Mouse (Mus musculus) spleen, adult 10 weeks (tissue): ENCODE measurements around the gene Rxrb. TPM values are rescaled to one million over a fixed set of nuclear protein-coding genes. Genes with fewer than 3 reads are reported as not detected.

Experiments used
- polyA plus RNA-seq: library from polyadenylated mRNA; stranded (reverse); fragments of 350-450 nt; fragmentation: Illumina TruSeq; extraction: RNeasy Lipid Tissue Mini Kit (QIAGEN cat#74804); gene quantifications from one replicate; pipeline ENCODE4 v1.2.3, GENCODE M21; 2015; ENCODE audit warnings: low replicate concordance; ENCODE audit not compliant: insufficient read depth

Gene Rxrb
- 24.2 TPM for polyA plus RNA-seq

DNA sequence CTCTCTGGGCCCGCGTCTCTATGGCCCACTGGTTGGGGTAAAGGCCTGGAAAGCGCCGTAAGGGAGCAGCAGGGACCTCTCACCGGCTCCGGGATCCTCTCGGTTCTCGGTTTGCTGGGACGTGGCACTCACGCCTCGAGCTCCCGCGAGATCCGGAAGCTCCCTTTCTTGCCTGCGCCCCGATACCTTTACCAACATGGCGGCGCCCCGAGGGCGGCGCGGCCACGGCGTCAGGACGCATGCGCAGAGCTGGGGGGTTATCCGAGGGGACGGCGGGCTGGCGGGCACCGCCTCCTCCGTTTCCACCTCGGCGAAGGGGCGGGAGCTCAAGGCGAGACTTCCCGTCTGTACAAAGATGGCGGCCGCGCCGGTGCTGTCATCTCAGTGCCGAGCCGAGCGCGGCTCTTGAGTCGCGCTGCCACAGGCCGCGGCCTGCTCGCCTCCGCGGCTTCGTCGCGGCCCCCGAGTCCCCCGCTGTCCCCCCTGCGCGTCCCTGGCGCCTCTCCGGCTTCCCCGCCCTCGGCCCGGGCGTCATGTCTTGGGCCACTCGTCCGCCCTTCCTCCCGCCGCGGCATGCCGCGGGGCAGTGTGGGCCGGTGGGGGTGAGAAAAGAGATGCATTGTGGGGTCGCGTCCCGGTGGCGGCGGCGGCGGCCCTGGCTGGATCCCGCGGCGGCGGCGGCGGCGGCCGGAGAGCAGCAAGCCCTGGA, at the start of gene Rxrb, which contains the start of gene Slc39a7:
Gene Rxrb, plus strand, starts transcription at position 348 of the 709 bp plus-strand sequence.
Gene Slc39a7, minus strand, starts transcription at position 218 of the 709 bp plus-strand sequence.

DNA sequence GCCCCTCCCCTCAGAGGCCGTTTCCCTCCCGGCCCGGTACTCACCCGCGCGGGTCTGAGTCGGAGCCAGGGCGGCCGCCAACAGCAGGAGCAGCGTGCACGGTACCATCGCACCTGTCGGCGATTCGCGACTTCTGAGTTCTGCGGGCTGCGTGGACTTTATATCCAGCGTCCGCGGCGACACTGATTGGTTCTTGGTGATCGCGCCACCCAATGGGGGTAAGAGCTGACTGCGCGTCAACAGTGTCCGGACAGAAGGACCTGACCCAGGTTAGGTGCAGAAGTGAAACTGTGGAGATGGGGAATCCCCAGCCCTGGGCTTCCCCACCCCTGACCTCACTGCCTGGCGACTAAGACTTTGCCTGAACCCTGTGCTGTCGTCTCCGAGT, 31.5 kb upstream of the Rxrb start, which contains the start of gene H2-K1:
Gene H2-K1, minus strand, starts transcription at position 198 of the 388 bp plus-strand sequence.

DNA sequence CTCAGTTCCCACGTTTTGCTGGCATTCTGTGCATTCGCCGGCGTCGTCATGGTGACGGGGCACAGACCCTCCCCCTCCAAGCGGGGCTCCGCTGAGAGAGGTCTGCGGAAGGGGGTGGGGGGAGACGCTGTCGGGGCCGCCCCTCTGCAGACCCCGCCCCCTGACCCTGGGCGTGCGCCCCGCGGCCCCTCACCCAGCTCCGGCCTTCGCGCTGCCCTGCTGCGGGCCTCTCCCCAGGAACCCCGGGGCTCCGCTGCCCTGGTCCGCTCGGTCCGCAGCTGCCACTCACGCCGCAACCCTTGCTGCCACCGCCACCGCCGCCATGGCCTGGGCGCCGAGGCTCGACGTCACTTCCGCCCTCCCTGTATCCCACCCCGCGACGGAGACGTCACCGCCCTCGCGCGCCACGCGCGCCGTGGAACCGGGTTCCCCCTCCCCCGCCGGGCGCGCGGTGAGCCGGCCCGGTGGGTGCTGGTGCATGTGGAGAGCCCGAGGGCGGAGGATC, 7.2 kb upstream of the Rxrb start, which contains the start of gene Ring1:
Gene Ring1, minus strand, starts transcription at position 364 of the 505 bp plus-strand sequence.

DNA sequence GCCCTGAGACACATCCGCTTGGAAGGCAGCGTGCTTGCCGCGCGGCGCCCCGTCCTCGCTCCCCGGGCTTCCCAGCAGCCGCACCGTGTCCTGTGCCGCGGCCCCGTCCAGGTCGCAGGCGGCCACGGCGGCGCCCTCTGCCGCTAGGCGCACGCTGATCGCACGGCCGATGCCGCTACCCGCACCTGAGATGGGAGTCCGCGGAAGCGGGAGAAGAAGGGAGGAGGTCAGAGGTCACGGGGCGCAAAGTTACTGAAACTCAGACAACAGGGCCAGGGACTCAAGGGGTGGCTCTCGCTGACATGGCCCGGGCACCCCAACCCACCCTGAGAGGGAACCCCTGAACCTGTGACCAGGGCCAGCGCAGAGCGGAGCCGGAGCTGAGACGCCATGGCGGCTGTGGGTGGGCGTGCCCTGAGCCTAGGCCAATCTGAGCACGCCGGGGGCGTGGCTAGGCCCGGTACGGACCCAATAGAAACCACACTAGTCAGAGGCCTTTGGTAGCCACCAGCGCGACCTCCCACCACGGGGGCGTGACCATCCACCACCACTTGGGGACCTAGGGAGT, 3.9 kb upstream of the Rxrb start, which contains the start of gene H2-Ke6:
Gene H2-Ke6, minus strand, starts transcription at position 405 of the 568 bp plus-strand sequence.

DNA sequence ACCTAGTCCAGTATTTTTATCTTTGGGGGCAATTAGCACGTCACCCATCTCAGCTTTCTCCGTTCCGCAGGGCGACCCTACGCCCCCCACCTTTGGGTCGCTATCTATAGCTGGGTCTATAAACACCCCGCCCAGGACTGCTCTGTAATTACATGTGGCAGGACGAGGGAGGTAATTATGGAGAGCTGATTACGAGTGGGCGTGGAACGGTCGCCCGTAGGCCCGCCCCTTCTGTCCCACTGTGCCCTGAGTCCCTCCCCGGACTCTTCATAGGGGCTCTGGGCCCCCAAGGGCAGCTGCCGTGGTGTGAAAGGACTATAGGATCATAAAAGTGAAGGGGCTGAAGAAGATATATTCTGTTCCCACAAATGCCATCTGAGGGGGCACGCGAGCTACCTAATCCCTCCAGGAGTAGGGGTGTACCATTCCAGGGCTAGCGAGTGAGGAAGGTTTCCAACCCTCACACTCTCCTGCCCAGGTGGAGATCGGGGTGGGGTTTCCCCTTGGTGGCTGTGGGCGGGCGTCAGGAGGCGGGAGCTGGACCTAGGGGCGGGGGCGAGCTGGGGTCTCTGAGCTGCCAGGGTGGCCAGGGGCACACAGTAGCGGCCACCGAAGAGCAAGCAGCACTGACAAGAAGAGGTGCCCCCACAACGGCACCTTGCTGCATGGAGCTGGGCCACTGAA, 7.4 kb downstream of the Rxrb start, which contains the start of gene Col11a2:
Gene Col11a2, plus strand, starts transcription at position 560 of the 684 bp plus-strand sequence.

Other genes starting within 250 kb of the Rxrb start
- 11.1 TPM for gene Angptl4, start 250.0 kb upstream of the Rxrb start, polyA plus RNA-seq
- gene Kank3, start 221.3 kb upstream of the Rxrb start, polyA plus RNA-seq = 53.6 TPM
- 1,152 TPM for gene Rps28, start 207.2 kb upstream of the Rxrb start, polyA plus RNA-seq
- 55.2 TPM for gene Ndufa7, start 207.2 kb upstream of the Rxrb start, polyA plus RNA-seq
- gene Cd320, start 188.7 kb upstream of the Rxrb start, polyA plus RNA-seq = 5.0 TPM
- not detected for gene Gm7029, start 158.0 kb upstream of the Rxrb start, polyA plus RNA-seq
- 5.8 TPM for gene Kifc1, start 141.2 kb upstream of the Rxrb start, polyA plus RNA-seq
- gene Platr17, start 126.7 kb upstream of the Rxrb start, polyA plus RNA-seq = 1.5 TPM
- gene Daxx, start 122.4 kb upstream of the Rxrb start, polyA plus RNA-seq = 39.7 TPM
- gene Tapbp, start 115.9 kb upstream of the Rxrb start, polyA plus RNA-seq = 143 TPM
- 10.6 TPM for gene Zbtb22, start 115.9 kb upstream of the Rxrb start, polyA plus RNA-seq
- gene Rgl2, start 102.3 kb upstream of the Rxrb start, polyA plus RNA-seq = 55.9 TPM
- gene Pfdn6, start 91.5 kb upstream of the Rxrb start, polyA plus RNA-seq = 50.2 TPM
- gene Wdr46, start 91.2 kb upstream of the Rxrb start, polyA plus RNA-seq = 6.0 TPM
- gene B3galt4, start 80.3 kb upstream of the Rxrb start, polyA plus RNA-seq = 4.4 TPM
- 28.2 TPM for gene Vps52, start 76.0 kb upstream of the Rxrb start, polyA plus RNA-seq
- 1,734 TPM for gene Rps18, start 75.8 kb upstream of the Rxrb start, polyA plus RNA-seq
- gene H2-K1, start 31.5 kb upstream of the Rxrb start, polyA plus RNA-seq = 3,352 TPM
- 10.5 TPM for gene Ring1, start 7.1 kb upstream of the Rxrb start, polyA plus RNA-seq
- gene H2-Ke6, start 3.8 kb upstream of the Rxrb start, polyA plus RNA-seq = 137 TPM
- gene Slc39a7, start 130 bp upstream of the Rxrb start, polyA plus RNA-seq = 38.7 TPM
- gene Col11a2, start 7.6 kb downstream of the Rxrb start, polyA plus RNA-seq = 0.94 TPM
- 69.0 TPM for gene H2-Oa, start 60.5 kb downstream of the Rxrb start, polyA plus RNA-seq
- 162 TPM for gene H2-DMa, start 87.7 kb downstream of the Rxrb start, polyA plus RNA-seq
- gene Brd2, start 90.8 kb downstream of the Rxrb start, polyA plus RNA-seq = 245 TPM
- 497 TPM for gene H2-DMb2, start 111.5 kb downstream of the Rxrb start, polyA plus RNA-seq
- 222 TPM for gene H2-DMb1, start 121.3 kb downstream of the Rxrb start, polyA plus RNA-seq
- gene Tap1, start 155.7 kb downstream of the Rxrb start, polyA plus RNA-seq = 94.6 TPM
- 164 TPM for gene Psmb9, start 156.0 kb downstream of the Rxrb start, polyA plus RNA-seq
- 229 TPM for gene Psmb8, start 165.9 kb downstream of the Rxrb start, polyA plus RNA-seq
- 38.1 TPM for gene Tap2, start 171.7 kb downstream of the Rxrb start, polyA plus RNA-seq
- 1,133 TPM for gene H2-Ob, start 207.1 kb downstream of the Rxrb start, polyA plus RNA-seq
- gene H2-Ab1, start 225.9 kb downstream of the Rxrb start, polyA plus RNA-seq = 2,500 TPM